Mouse (Mus musculus): Measurements from ENCODE around the gene Ptpn22. TPM values are rescaled to one million over a fixed set of nuclear protein-coding genes. Genes with fewer than 3 reads are reported as not detected.
"Not testable (repeated sequence)": the region's sequence is repeated elsewhere in the genome, so short reads cannot be mapped to it uniquely, and the experiment has no call there.

Ptpn22 gene
- polyA plus RNA-seq, 1 experiment from 2014 or later, result 0.56 TPM

DNA sequence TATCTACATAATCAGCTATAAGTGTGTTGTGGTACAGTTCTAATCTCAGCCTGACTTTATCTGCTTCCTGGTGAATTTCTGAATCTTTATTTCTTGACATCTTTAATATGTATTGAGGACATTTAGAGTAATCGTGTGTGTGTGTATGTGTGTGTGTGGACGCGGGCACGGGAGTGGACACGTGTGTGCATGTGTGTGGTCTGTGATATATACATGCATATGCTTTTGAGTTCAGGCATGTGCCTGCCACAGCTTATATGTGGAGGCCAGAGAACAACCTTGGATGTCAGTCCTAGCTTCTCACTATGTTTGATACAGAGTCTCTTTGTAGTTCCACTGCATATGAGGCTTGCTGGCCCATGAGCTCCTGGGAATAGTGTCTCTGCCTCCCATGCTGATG lies 23.1 kb upstream of the Ptpn22 start:
- ATAC-seq (ENCODE audit: insufficient number of reproducible peaks, insufficient read depth, low FRiP score, low TSS enrichment, low read depth), result no peak
- Histone ChIP-seq H3K27me3 (no peaks in the 10 kb centered on the region), H3K4me2 (no peak overlapping the region), H3K4me3 (no peak overlapping the region), H3K36me3 (no peaks in the 10 kb centered on the region), H3K27ac (no peak overlapping the region), H3K9ac (no peak overlapping the region), H3K4me1 (0 out of 2 replicates have a peak, but pooled peaks cover 4% of the 10 kb centered on the region), H3K9me3 (no peaks in the 10 kb centered on the region)
- 89% methylated on average over 5 of the region's 5 CpGs for WGBS

DNA sequence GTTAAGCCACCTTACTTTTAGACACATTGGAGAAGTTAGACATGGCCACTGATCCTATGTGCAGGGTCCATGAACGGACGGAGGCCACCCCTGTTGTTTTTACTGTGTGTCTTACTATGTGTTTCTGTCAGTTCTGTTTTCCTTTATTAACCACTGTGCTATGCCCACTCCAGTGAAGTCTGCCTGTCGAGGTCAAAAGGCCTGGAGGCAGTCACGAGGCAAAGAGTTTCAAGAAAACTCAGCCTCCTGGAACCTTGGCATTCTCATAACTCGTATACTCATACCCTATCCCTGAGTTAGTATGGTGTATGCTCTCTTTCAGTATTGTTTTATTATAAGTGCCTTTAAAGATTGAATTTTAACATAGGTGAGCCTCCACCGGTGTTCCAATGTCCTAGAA lies 19.9 kb upstream of the Ptpn22 start:
- H3K36me3 ChIP-seq, result no peaks in the 10 kb centered on the region
- H3K4me3 ChIP-seq, result no peak overlapping the region
- ATAC-seq (ENCODE audit: insufficient number of reproducible peaks, insufficient read depth, low FRiP score, low TSS enrichment, low read depth), result no peak
- no peaks in the 10 kb centered on the region for H3K9me3 ChIP-seq
- H3K27ac ChIP-seq, result no peak overlapping the region
- no peaks in the 10 kb centered on the region for H3K27me3 ChIP-seq
- H3K9ac ChIP-seq, result no peak overlapping the region
- 89% methylated on average over 6 of the region's 6 CpGs for WGBS
- 0 out of 2 replicates have a peak, but pooled peaks cover 4% of the 10 kb centered on the region for H3K4me1 ChIP-seq
- no peak overlapping the region for H3K4me2 ChIP-seq

- not testable (repeated sequence) for H3K27ac ChIP-seq; H3K36me3 ChIP-seq; H3K4me3 ChIP-seq; H3K4me1 ChIP-seq; H3K27me3 ChIP-seq; H3K9me3 ChIP-seq; H3K4me2 ChIP-seq; H3K9ac ChIP-seq; ATAC-seq (ENCODE audit: insufficient number of reproducible peaks, insufficient read depth, low FRiP score, low TSS enrichment, low read depth)
- 90% methylated on average over 3 of the region's 3 CpGs for WGBS
Measured at GRCm38 (mm10) chr3:103840195-103840594, 19.4 kb upstream of the Ptpn22 start.

GRCm38 (mm10) chr3:103840946-103841345 lies 18.6 kb upstream of the Ptpn22 start:
- ATAC-seq (ENCODE audit: insufficient number of reproducible peaks, insufficient read depth, low FRiP score, low TSS enrichment, low read depth); H3K36me3 ChIP-seq; H3K9ac ChIP-seq; H3K27ac ChIP-seq; H3K4me3 ChIP-seq; H3K4me2 ChIP-seq; H3K9me3 ChIP-seq; H3K4me1 ChIP-seq; H3K27me3 ChIP-seq: not testable (repeated sequence)
- WGBS, result 90% methylated on average over 7 of the region's 7 CpGs

- no peaks in the 10 kb centered on the region for H3K9me3 ChIP-seq
- ATAC-seq (ENCODE audit: insufficient number of reproducible peaks, insufficient read depth, low FRiP score, low TSS enrichment, low read depth), result no peak
- WGBS, result 71% methylated on average over 9 of the region's 9 CpGs
Measured at GRCm38 (mm10) chr3:103850644-103851363, 8.8 kb upstream of the Ptpn22 start.

DNA sequence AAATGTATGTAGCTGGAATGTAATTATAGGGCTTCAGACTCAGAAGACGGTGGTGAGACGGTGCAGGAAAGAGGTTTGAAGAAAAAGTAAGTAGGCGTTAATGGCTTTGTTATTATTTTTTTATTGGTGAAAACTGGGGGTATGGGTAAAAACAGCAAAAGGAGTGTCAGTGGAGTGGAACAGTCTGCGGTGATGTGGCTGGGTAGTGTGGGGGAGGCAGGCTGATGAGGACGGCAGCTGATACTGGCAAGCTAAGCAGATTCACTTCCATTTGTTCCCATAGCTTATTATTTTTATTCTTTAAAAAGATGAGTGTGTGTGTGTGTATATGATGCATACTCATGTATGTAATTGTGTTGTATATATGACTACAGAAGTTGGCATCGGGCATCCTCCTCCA lies 8.1 kb upstream of the Ptpn22 start:
- Histone ChIP-seq H3K9ac (no peak overlapping the region), H3K36me3 (no peaks in the 10 kb centered on the region), H3K4me3 (no peak overlapping the region), H3K4me1 (no peaks in the 10 kb centered on the region), H3K9me3 (no peaks in the 10 kb centered on the region), H3K27ac (no peak overlapping the region), H3K4me2 (no peak overlapping the region), H3K27me3 (no peaks in the 10 kb centered on the region)
- no peak for ATAC-seq (ENCODE audit: insufficient number of reproducible peaks, insufficient read depth, low FRiP score, low TSS enrichment, low read depth)
- WGBS, result 89% methylated on average over 6 of the region's 6 CpGs

More at GRCm38 (mm10) chr3:103850644-103851363, 8.8 kb upstream of the Ptpn22 start:
- no peak overlapping the region for H3K9ac ChIP-seq
- no peak overlapping the region for H3K4me3 ChIP-seq
- H3K27me3 ChIP-seq, result no peaks in the 10 kb centered on the region
- no peaks in the 10 kb centered on the region for H3K4me1 ChIP-seq
- H3K4me2 ChIP-seq, result no peak overlapping the region
- no peak overlapping the region for H3K27ac ChIP-seq
- no peaks in the 10 kb centered on the region for H3K36me3 ChIP-seq

GRCm38 (mm10) chr3:103851882-103852281 lies 7.7 kb upstream of the Ptpn22 start:
- H3K4me1 ChIP-seq, result no peaks in the 10 kb centered on the region
- no peak overlapping the region for H3K4me3 ChIP-seq
- H3K9me3 ChIP-seq, result no peaks in the 10 kb centered on the region
- ATAC-seq (ENCODE audit: insufficient number of reproducible peaks, insufficient read depth, low FRiP score, low TSS enrichment, low read depth), result no peak
- 88% methylated on average over 8 of the region's 8 CpGs for WGBS
- H3K27me3 ChIP-seq, result no peaks in the 10 kb centered on the region
- no peak overlapping the region for H3K27ac ChIP-seq
- no peak overlapping the region for H3K9ac ChIP-seq
- no peaks in the 10 kb centered on the region for H3K36me3 ChIP-seq
- no peak overlapping the region for H3K4me2 ChIP-seq

GRCm38 (mm10) chr3:103852565-103853299 lies 6.9 kb upstream of the Ptpn22 start:
- H3K9ac ChIP-seq, result no peak overlapping the region
- H3K27me3 ChIP-seq, result no peaks in the 10 kb centered on the region
- no peak for ATAC-seq (ENCODE audit: insufficient number of reproducible peaks, insufficient read depth, low FRiP score, low TSS enrichment, low read depth)
- WGBS, result 64% methylated on average over 3 of the region's 3 CpGs
- no peaks in the 10 kb centered on the region for H3K4me1 ChIP-seq
- H3K9me3 ChIP-seq, result no peaks in the 10 kb centered on the region
- no peak overlapping the region for H3K4me3 ChIP-seq
- no peak overlapping the region for H3K4me2 ChIP-seq
- H3K27ac ChIP-seq, result no peak overlapping the region
- no peaks in the 10 kb centered on the region for H3K36me3 ChIP-seq

- H3K36me3 ChIP-seq, result no peaks in the 10 kb centered on the region
- no peaks in the 10 kb centered on the region for H3K27me3 ChIP-seq
- H3K9me3 ChIP-seq, result no peaks in the 10 kb centered on the region
- ATAC-seq (ENCODE audit: insufficient number of reproducible peaks, insufficient read depth, low FRiP score, low TSS enrichment, low read depth), result no peak
- WGBS, result 39% methylated on average over 8 of the region's 8 CpGs
- H3K4me3 ChIP-seq, result no peak overlapping the region
- H3K4me1 ChIP-seq, result no peaks in the 10 kb centered on the region
- H3K9ac ChIP-seq, result no peak overlapping the region
- no peak overlapping the region for H3K4me2 ChIP-seq
- H3K27ac ChIP-seq, result no peak overlapping the region
Measured at GRCm38 (mm10) chr3:103853804-103854203, 5.8 kb upstream of the Ptpn22 start.

- no peak for ATAC-seq (ENCODE audit: insufficient number of reproducible peaks, insufficient read depth, low FRiP score, low TSS enrichment, low read depth)
- Histone ChIP-seq H3K4me1 (peaks cover 12% of the 10 kb centered on the region; the same call in 1 of the 2 replicates), H3K9me3 (no peaks in the 10 kb centered on the region), H3K27ac (no peak overlapping the region), H3K27me3 (no peaks in the 10 kb centered on the region), H3K4me2 (no peak overlapping the region), H3K9ac (no peak overlapping the region), H3K36me3 (no peaks in the 10 kb centered on the region), H3K4me3 (no peak overlapping the region)
- WGBS, result 86% methylated on average over 7 of the region's 7 CpGs
Measured at GRCm38 (mm10) chr3:103857036-103857805, 2.4 kb upstream of the Ptpn22 start.

DNA sequence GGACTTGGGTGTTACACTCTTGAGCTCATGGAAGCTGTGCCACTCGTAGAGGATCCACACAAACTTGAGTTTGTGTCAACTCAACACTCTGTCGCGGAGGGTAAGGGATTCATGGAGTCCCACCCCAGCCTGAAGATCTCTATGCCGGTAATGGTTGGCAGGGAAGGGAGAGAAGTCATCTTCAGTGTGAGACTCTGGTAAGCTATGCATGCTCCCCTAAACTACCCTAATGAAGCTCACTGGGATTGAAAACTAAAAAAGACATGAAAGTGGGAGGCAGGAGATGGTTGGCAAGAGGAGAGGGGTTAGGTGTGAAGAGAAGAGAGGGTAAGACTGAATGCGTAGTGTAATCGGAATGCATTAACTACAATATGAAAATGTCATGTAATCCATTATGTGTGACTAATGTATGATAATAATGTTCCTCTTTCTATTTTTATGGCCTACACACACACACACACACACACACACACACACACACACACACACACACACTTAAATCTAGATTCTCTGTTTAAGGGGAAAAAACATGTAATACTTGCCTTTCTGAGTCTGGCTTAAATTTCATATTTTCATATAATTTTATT lies 1.5 kb upstream of the Ptpn22 start:
- Histone ChIP-seq H3K4me2 (no peak overlapping the region), H3K4me1 (peaks cover 12% of the 10 kb centered on the region; the same call in 1 of the 2 replicates), H3K4me3 (no peak overlapping the region), H3K9ac (no peak overlapping the region), H3K36me3 (no peaks in the 10 kb centered on the region), H3K27me3 (no peaks in the 10 kb centered on the region), H3K27ac (no peak overlapping the region), H3K9me3 (no peaks in the 10 kb centered on the region)
- WGBS, result 88% methylated on average over 6 of the region's 6 CpGs
- no peak for ATAC-seq (ENCODE audit: insufficient number of reproducible peaks, insufficient read depth, low FRiP score, low TSS enrichment, low read depth)
